Mouse (Mus musculus): ENCODE measurements around the gene Glra2.
"Not testable (repeated sequence)": the region's sequence is repeated elsewhere in the genome, so short reads cannot be mapped to it uniquely, and the experiment has no call there.

Gene Glra2

DNA sequence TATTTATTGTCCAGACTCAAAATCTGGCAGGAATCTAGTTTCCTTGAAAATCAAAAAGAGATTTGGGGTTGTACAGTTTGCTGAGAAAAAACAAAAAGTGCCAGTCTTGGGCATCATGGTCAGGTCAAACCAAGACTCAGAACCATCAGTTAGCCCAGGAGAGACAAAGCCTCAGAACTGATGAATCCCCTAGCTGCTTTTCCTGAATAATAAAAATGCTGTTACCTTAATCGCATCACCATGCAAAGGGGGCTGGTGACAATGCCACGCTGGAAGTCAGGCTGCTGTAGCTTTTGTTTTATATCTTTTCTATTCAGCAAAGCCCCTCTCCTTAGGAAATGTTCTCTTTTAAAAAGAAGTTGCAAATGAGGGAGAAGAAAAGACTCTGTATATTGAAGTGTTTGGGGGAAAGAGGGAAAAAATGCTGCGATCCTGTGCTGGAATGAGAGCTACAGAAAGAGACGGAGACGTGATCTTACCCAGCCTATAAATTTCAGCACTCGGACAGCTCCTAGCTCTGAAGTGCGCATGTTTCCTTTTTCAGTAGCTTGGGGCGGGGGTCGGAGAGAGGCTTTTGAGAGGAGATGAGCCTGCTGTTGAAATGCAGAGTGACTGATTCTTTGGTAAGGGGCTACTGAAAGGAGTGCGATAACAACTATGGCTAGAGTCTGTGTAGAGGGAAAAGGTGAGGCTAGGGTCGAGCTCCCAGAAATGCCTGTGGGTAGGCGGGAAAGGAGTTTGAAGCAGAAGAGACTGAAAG is at the start of gene Glra2:
Glra2 (minus strand) TSS at position 455 of the 760 bp plus-strand sequence.
- DNase-seq (ENCODE audit: low spot score): peak; percentile 39

- DNase-seq (ENCODE audit: low spot score): peak; percentile 47
These were observed 35.6 kb upstream of the Glra2 start for GRCm38 (mm10) chrX:165362798-165363197.

DNA sequence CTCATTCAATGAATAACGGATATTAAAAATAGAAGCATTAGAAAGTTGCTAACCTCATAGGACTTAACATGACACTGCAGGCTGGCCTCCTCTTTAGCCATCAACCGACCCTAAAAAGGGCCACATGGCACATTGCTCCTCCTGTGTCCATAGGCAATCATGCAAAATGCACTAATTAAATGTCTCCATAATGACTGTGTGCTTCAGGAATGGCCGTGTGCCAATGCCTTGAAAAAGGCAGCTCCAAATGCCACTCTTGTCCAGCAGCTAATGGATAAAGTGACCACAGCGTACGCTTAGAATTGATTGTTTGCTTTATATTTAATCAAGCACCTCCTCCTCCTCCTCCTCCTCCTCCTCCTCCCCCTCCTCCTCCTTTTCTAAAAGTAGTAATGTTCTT is 17.4 kb upstream of the Glra2 start:
- DNase-seq (ENCODE audit: low spot score): no peak

DNA sequence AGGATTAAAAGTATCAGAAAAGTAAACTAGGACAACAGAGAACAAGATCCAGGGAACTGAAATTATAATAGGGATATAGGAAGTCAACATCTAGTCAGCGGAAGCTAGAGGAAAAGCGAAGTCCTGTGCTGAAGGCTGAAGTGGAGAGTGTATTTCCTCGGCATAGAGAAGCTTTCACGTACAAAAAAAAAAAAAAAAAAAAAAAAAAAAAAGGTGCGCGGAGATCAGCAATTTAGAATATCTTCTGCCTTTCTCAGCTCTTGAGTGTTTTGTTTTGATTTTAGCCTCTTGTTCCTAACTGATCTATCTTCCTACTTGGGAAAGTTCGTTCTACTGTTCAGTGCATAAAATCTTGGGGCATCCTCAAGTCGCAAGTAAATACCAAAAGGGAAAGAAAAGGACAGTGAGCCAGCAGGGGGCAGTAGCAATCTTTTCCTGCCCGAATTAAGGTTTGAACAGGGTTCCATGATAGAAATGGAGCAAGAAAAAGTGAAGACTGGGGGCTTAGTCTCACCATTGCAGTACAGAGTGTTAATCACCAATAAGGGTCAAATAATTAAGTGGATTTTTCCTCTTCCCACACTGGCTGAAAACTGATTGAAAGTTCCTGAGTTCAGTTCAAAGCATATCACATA is 623 bp upstream of the Glra2 start:
- peak; percentile 49 for DNase-seq (ENCODE audit: low spot score)

- no peak for DNase-seq (ENCODE audit: low spot score)
These were observed 133.6 kb downstream of the Glra2 start for GRCm38 (mm10) chrX:165193550-165193949.

GRCm38 (mm10) chrX:165191170-165191569 is 136.0 kb downstream of the Glra2 start:
- no peak for DNase-seq (ENCODE audit: low spot score)

DNA sequence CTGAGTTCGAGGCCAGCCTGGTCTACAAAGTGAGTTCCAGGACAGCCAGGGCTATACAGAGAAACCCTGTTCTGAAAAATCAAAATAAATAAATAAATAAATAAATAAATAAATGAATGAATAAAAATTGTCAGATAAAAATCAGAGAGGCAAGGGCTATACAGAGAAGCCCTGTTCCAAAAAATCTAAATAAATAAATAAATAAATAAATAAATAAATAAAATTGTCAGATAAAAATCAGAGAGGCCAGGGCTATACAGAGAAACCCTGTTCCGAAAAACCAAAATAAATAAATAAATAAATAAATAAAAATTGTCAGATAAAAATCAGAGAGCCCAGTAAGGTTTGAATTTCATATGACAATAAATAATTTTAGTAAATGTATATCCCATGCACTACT is 144.2 kb downstream of the Glra2 start:
- DNase-seq (ENCODE audit: low spot score): not testable (repeated sequence)

DNA sequence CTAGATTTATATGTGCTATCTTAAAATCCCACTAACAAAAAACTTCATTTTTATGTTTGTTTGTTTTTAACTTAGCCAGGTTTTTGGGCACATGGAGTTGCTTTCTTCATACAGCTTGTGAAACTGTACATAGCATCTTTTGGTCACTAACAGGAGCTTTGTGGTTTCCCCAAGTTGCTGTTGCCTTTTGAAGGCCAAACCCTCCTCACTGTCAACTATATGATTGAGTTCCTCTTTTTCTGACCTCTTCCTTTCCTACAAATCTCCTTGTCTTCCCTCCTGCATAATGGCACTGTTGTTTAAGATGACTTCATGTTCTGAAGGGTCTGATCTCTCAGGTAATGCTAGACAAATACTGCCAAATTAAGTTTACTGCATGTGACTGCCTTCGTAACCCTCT is 170.6 kb downstream of the Glra2 start:
- no peak for DNase-seq (ENCODE audit: low spot score)

- no peak for DNase-seq (ENCODE audit: low spot score)
These were observed 223.0 kb downstream of the Glra2 start for GRCm38 (mm10) chrX:165104171-165104570.

Measured in testis, postnatal 10 days (tissue).